Mouse (Mus musculus) lung, adult 2 months (tissue): ENCODE data around the gene Sppl2b.

Source experiments
- CTCF ChIP-seq: fragments of 200-500 bp; IDR thresholded peaks from 2 replicates; pipeline ENCODE4 v1.5.1; 2011; ENCODE audit warnings: mild to moderate bottlenecking, low read length, control low read depth; ENCODE audit not compliant: insufficient read depth
- POLR2A ChIP-seq: fragments of 200-500 bp; IDR thresholded peaks from 2 replicates; pipeline ENCODE4 v1.6.1; 2011; ENCODE audit warnings: low read depth, mild to moderate bottlenecking, control low read depth, low read length, borderline replicate concordance; ENCODE audit errors: extremely low read depth

- TF ChIP-seq CTCF (no peak), POLR2A (no peak)
Measured at GRCm38 (mm10) chr10:80902273-80902940, 47.3 kb downstream of the Sppl2b start.
